Mouse (Mus musculus) hindbrain, embryonic 11.5 days (tissue): ENCODE results near the gene Mad2l2. TPM values are rescaled to one million over a fixed set of nuclear protein-coding genes. Genes with fewer than 3 reads are reported as not detected.
A peak's percentile ranks its signal among the peaks of the same experiment; 100 is the strongest.

Source experiments
- ATAC-seq: fragments of 200-750 bp; cut with Nextera tagmentation; 2 replicates; pipeline ENCODE4 v1.8.0; 2017; ENCODE audit warnings: mild to moderate bottlenecking, moderate TSS enrichment, moderate library complexity; ENCODE audit not compliant: low FRiP score
- DNase-seq: peaks from one replicate; pipeline ENCODE4 v3.0.0-alpha.2; 2015; ENCODE audit warnings: low spot score
- H3K27ac ChIP-seq: fragments of 300-500 bp; sonication (generic); 2 replicates; pipeline ENCODE4 v1.5.1; 2014; ENCODE audit warnings: mild to moderate bottlenecking, low read depth, low read length
- H3K27me3 ChIP-seq: fragments of 300-500 bp; sonication (generic); 2 replicates; pipeline ENCODE4 v1.6.1; 2014; ENCODE audit warnings: mild to moderate bottlenecking, low read length, moderate library complexity, mixed read lengths; ENCODE audit not compliant: control insufficient read depth, insufficient read depth
- H3K36me3 ChIP-seq: fragments of 300-500 bp; sonication (generic); 2 replicates; pipeline ENCODE4 v1.6.1; 2014; ENCODE audit warnings: mild to moderate bottlenecking, low read length, moderate library complexity, mixed read lengths; ENCODE audit not compliant: control insufficient read depth, insufficient read depth
- H3K4me1 ChIP-seq: fragments of 300-500 bp; sonication (generic); replicated peaks from 2 replicates; pipeline ENCODE4 v1.6.1; 2014; ENCODE audit warnings: low read length, mixed read lengths; ENCODE audit not compliant: control insufficient read depth, insufficient read depth
- H3K4me2 ChIP-seq: fragments of 300-500 bp; sonication (generic); replicated peaks from 2 replicates; pipeline ENCODE4 v1.6.1; 2014; ENCODE audit warnings: mild to moderate bottlenecking, low read depth, low read length
- H3K4me3 ChIP-seq: fragments of 300-500 bp; sonication (generic); 2 replicates; pipeline ENCODE4 v1.5.1; 2014; ENCODE audit warnings: low read depth, low read length
- H3K9ac ChIP-seq: fragments of 300-500 bp; sonication (generic); 2 replicates; pipeline ENCODE4 v1.6.1; 2014; ENCODE audit warnings: low read depth, low read length
- H3K9me3 ChIP-seq: fragments of 300-500 bp; sonication (generic); 2 replicates; pipeline ENCODE4 v1.6.1; 2016; ENCODE audit warnings: low read length; ENCODE audit not compliant: control insufficient read depth
- WGBS: fragments of 180-500 bp; shearing (Covaris S2); extraction: QIAGEN DNeasy Blood & Tissue Kit; methylation state at CpG from one replicate; pipeline ENCODE4 v1.1.7; 2014; 5-methylcytosine and 5-hydroxymethylcytosine counted together
- polyA plus RNA-seq: library from polyadenylated mRNA; unstranded; fragments of >200 nt; fragmentation: Nextera tagmentation; extraction: Ambion mirVana; gene quantifications from 2 replicates; pipeline ENCODE4 v1.2.1, GENCODE M21; 2014

The Mad2l2 gene
- polyA plus RNA-seq, 1 experiment from 2014 or later: 88.2 TPM

GRCm38 (mm10) chr4:148143721-148144120 is 13.5 kb downstream of the Mad2l2 start:
- Histone ChIP-seq H3K36me3 (no peaks in the 10 kb centered on the region; the same call in 1 of the 2 replicates), H3K9me3 (no peaks in the 10 kb centered on the region), H3K4me3 (no peak overlapping the region), H3K9ac (no peak overlapping the region), H3K27me3 (0 out of 2 replicates have a peak, but pooled peaks cover under 1% of the 10 kb centered on the region), H3K4me1 (peaks cover 5% of the 10 kb centered on the region; the same call in 1 of the 2 replicates), H3K27ac (no peak overlapping the region), H3K4me2 (no peak overlapping the region)
- 88% methylated on average over 5 of the region's 5 CpGs for WGBS
- DNase-seq: no peak
- no peak for ATAC-seq

DNA sequence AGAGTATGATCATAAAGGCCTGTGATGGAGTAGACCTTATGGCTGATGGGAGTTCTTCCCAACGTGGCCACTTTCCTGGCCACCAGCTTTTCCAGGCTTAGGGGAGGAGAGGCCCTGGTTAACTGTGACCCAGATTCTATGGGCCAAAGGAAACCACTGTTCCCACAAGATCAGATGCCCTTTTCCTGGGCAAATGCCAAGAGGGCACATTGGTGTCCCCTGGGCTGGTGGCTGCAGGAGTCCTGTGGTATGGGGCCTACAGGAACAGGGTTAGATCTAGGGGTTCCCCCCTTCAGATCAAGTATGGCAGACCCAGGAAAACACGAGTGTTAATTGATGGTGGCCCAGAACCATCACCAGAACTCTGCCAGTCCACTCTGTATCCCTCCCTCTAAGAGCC is 17.5 kb downstream of the Mad2l2 start:
- Histone ChIP-seq H3K27me3 (no peaks in the 10 kb centered on the region), H3K27ac (no peak overlapping the region), H3K4me1 (no peaks in the 10 kb centered on the region; the same call in 1 of the 2 replicates), H3K4me2 (no peak overlapping the region), H3K4me3 (no peak overlapping the region), H3K9me3 (no peaks in the 10 kb centered on the region), H3K36me3 (no peaks in the 10 kb centered on the region; the same call in 1 of the 2 replicates), H3K9ac (no peak overlapping the region)
- 88% methylated on average over 2 of the region's 2 CpGs for WGBS
- ATAC-seq (no peak), DNase-seq (no peak)

DNA sequence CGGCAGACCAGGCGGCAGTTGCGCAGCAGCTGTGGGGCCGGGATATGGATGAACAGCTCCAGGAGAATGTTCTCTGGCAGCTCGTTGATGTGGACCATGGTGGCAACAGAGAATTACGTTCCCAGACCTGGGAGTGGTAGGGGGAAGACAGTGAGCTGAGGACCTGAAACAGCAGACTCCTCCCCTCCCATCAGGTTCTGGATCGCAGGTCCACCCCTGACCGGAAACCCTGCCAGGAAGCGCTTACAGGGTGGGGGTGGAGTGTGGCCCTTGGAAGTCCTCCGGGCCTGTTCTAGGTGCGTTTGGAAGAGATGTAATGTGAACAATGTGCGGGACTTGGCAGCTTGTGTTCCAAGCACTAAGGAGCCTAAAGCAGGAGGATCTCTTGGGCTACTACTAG is 19.4 kb downstream of the Mad2l2 start:
- H3K4me3 ChIP-seq: no peak overlapping the region
- no peak for DNase-seq
- H3K4me1 ChIP-seq: no peaks in the 10 kb centered on the region; the same call in 1 of the 2 replicates
- no peak for ATAC-seq
- 66% methylated on average over 12 of the region's 12 CpGs for WGBS
- no peak overlapping the region for H3K9ac ChIP-seq
- no peaks in the 10 kb centered on the region; the same call in 1 of the 2 replicates for H3K36me3 ChIP-seq
- H3K9me3 ChIP-seq: no peaks in the 10 kb centered on the region
- H3K27me3 ChIP-seq: no peaks in the 10 kb centered on the region
- H3K4me2 ChIP-seq: no peak overlapping the region
- no peak overlapping the region for H3K27ac ChIP-seq

DNA sequence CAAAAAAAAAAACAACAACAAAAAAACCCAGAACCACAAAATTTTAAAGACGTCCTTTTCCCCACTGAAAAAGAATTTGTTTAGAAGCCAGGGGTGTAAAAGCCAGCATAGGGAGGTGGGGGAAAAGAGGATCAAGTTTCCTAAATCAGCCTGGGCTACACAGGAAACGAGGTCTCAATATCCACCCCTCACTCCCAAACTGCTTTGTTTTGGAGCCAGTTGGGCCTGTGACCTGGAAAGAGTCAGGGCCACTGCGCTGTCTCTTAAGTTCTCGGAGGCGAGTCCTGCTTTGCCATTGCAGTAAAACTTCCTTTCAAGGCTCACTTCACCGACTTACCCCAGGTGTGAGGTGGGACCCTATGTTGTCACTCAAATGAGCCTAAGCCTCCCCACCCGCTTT is 20.1 kb downstream of the Mad2l2 start:
- no peaks in the 10 kb centered on the region; the same call in 1 of the 2 replicates for H3K36me3 ChIP-seq
- no peak overlapping the region for H3K9ac ChIP-seq
- 41% methylated on average over 7 of the region's 7 CpGs for WGBS
- no peaks in the 10 kb centered on the region for H3K27me3 ChIP-seq
- no peak overlapping the region for H3K27ac ChIP-seq
- H3K4me1 ChIP-seq: no peaks in the 10 kb centered on the region; the same call in 1 of the 2 replicates
- H3K4me3 ChIP-seq: no peak overlapping the region
- ATAC-seq (no peak), DNase-seq (no peak)
- no peaks in the 10 kb centered on the region for H3K9me3 ChIP-seq
- H3K4me2 ChIP-seq: no peak overlapping the region

DNA sequence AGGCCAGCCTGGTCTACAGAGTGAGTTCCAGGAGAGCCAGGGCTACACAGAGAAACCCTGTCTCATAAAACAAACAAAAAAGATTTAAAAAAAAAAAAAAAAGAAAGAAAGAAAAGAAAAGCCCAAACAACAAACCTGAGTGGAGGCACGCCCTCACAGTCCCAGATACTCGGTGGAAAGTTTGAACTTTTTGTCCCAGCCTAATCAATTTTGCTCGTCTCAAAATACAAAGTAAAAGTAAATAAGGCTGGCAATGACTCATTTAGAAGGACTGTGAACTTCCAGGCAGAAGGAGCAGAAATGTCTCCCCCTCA is 20.7 kb downstream of the Mad2l2 start:
- no peaks in the 10 kb centered on the region; the same call in 1 of the 2 replicates for H3K4me1 ChIP-seq
- no peaks in the 10 kb centered on the region for H3K36me3 ChIP-seq
- H3K4me2 ChIP-seq: peak overlapping the region; percentile 97
- DNase-seq: no peak
- H3K27me3 ChIP-seq: no peaks in the 10 kb centered on the region
- H3K4me3 ChIP-seq: peak overlapping the region; percentile 56; the same call in 1 of the 2 replicates
- ATAC-seq: no peak
- H3K9ac ChIP-seq: peak overlapping the region; percentile 77
- H3K27ac ChIP-seq: no peak overlapping the region
- no peaks in the 10 kb centered on the region for H3K9me3 ChIP-seq
- WGBS: 60% methylated on average over 3 of the region's 3 CpGs

GRCm38 (mm10) chr4:148151267-148152168 is 21.3 kb downstream of the Mad2l2 start, which contains the start of gene Fbxo6:
Gene Fbxo6, minus strand, starts transcription at chr4:148152140.
- Histone ChIP-seq H3K4me1 (no peaks in the 10 kb centered on the region; the same call in 1 of the 2 replicates), H3K36me3 (no peaks in the 10 kb centered on the region), H3K9me3 (no peaks in the 10 kb centered on the region), H3K27me3 (no peaks in the 10 kb centered on the region), H3K27ac (peak within 1 kb of the TSS; percentile 90), H3K9ac (peak within 1 kb of the TSS; percentile 77), H3K4me2 (peak within 1 kb of the TSS; percentile 97), H3K4me3 (peak within 1 kb of the TSS; percentile 56)
- WGBS: 1% methylated on average over 58 of the region's 67 CpGs
- DNase-seq (peak; percentile 90), ATAC-seq (peak; percentile 93)

- H3K4me3 ChIP-seq: no peak overlapping the region
- 79% methylated on average over 5 of the region's 5 CpGs for WGBS
- H3K27me3 ChIP-seq: no peaks in the 10 kb centered on the region
- H3K4me1 ChIP-seq: no peaks in the 10 kb centered on the region; the same call in 1 of the 2 replicates
- H3K4me2 ChIP-seq: no peak overlapping the region
- 0 out of 2 replicates have a peak overlapping the region, but pooled peaks have one; percentile 6 for H3K27ac ChIP-seq
- DNase-seq (no peak), ATAC-seq (no peak)
- 0 out of 2 replicates have a peak overlapping the region, but pooled peaks have one; percentile 7 for H3K9ac ChIP-seq
- peaks cover 5% of the 10 kb centered on the region; the same call in 1 of the 2 replicates for H3K36me3 ChIP-seq
- H3K9me3 ChIP-seq: no peaks in the 10 kb centered on the region
Measured at GRCm38 (mm10) chr4:148152547-148152946, 22.4 kb downstream of the Mad2l2 start.

GRCm38 (mm10) chr4:148154006-148154405 is 23.8 kb downstream of the Mad2l2 start:
- over 99% methylated on average over 4 of the region's 4 CpGs for WGBS

More at GRCm38 (mm10) chr4:148154006-148154405, 23.8 kb downstream of the Mad2l2 start:
- ATAC-seq (no peak), DNase-seq (no peak)
- no peak overlapping the region for H3K27ac ChIP-seq
- no peaks in the 10 kb centered on the region for H3K9me3 ChIP-seq
- peaks cover 6% of the 10 kb centered on the region for H3K4me1 ChIP-seq
- H3K4me3 ChIP-seq: no peak overlapping the region
- peaks cover 5% of the 10 kb centered on the region; the same call in 1 of the 2 replicates for H3K36me3 ChIP-seq
- no peak overlapping the region for H3K9ac ChIP-seq
- H3K27me3 ChIP-seq: no peaks in the 10 kb centered on the region
- no peak overlapping the region for H3K4me2 ChIP-seq
